Mouse (Mus musculus) intestine, embryonic 14.5 days (tissue): Measurements from ENCODE around the gene C1qtnf7. TPM values are rescaled to one million over a fixed set of nuclear protein-coding genes. Genes with fewer than 3 reads are reported as not detected.

ENCODE experiments used
- ATAC-seq: fragments of 200-750 bp; cut with Nextera tagmentation; replicated peaks from 2 replicates; pipeline ENCODE4 v1.8.0; 2017; ENCODE audit warnings: low read depth, moderate number of reproducible peaks, moderate TSS enrichment, moderate library complexity; ENCODE audit not compliant: low FRiP score, low TSS enrichment
- DNase-seq: peaks from one replicate; pipeline ENCODE4 v3.0.0-alpha.2; 2018; ENCODE audit warnings: low spot score
- H3K27ac ChIP-seq: fragments of 300-500 bp; sonication (generic); 2 replicates; pipeline ENCODE4 v1.5.1; 2014; ENCODE audit warnings: low read depth, mild to moderate bottlenecking, control low read depth
- H3K27me3 ChIP-seq: fragments of 300-500 bp; sonication (generic); replicated peaks from 2 replicates; pipeline ENCODE4 v1.6.1; 2014; ENCODE audit warnings: low read length, control low read depth; ENCODE audit not compliant: control insufficient read depth, insufficient read depth
- H3K36me3 ChIP-seq: fragments of 300-500 bp; sonication (generic); 2 replicates; pipeline ENCODE4 v1.6.1; 2014; ENCODE audit warnings: low read length, control low read depth; ENCODE audit not compliant: control insufficient read depth, insufficient read depth
- H3K4me1 ChIP-seq: fragments of 300-500 bp; sonication (generic); replicated peaks from 2 replicates; pipeline ENCODE4 v1.6.1; 2014; ENCODE audit warnings: low read length, control low read depth, mixed read lengths; ENCODE audit not compliant: control insufficient read depth, insufficient read depth
- H3K4me2 ChIP-seq: fragments of 300-500 bp; sonication (generic); 2 replicates; pipeline ENCODE4 v1.6.1; 2014; ENCODE audit warnings: low read length
- H3K4me3 ChIP-seq: fragments of 300-500 bp; sonication (generic); 2 replicates; pipeline ENCODE4 v1.5.1; 2014; ENCODE audit warnings: low read depth, low read length, control low read depth, mixed read lengths
- H3K9ac ChIP-seq: fragments of 300-500 bp; sonication (generic); 2 replicates; pipeline ENCODE4 v1.6.1; 2014; ENCODE audit warnings: mild to moderate bottlenecking, low read length
- H3K9me3 ChIP-seq: fragments of 300-500 bp; sonication (generic); 2 replicates; pipeline ENCODE4 v1.6.1; 2016; ENCODE audit warnings: low read length, control low read depth; ENCODE audit not compliant: control insufficient read depth
- WGBS: fragments of 180-500 bp; shearing (Covaris S2); extraction: QIAGEN DNeasy Blood & Tissue Kit; methylation state at CpG from one replicate; pipeline ENCODE4 v1.1.7; 2014; 5-methylcytosine and 5-hydroxymethylcytosine counted together
- polyA plus RNA-seq: library from polyadenylated mRNA; unstranded; fragments of >200 nt; fragmentation: Nextera tagmentation; extraction: Ambion mirVana; gene quantifications from 2 replicates; pipeline ENCODE4 v1.2.1, GENCODE M21; 2014

The C1qtnf7 gene
- polyA plus RNA-seq, 1 experiment from 2014 or later, result 6.7 TPM

- DNase-seq (no peak), ATAC-seq (no peak)
- no peaks in the 10 kb centered on the region for H3K27me3 ChIP-seq
- no peak overlapping the region for H3K4me2 ChIP-seq
- H3K4me3 ChIP-seq, result no peak overlapping the region
- no peak overlapping the region for H3K27ac ChIP-seq
- no peak overlapping the region for H3K9ac ChIP-seq
- WGBS, result 39% methylated on average over 6 of the region's 6 CpGs
- no peaks in the 10 kb centered on the region for H3K9me3 ChIP-seq
- peaks cover 6% of the 10 kb centered on the region; the same call in 1 of the 2 replicates for H3K4me1 ChIP-seq
- H3K36me3 ChIP-seq, result no peaks in the 10 kb centered on the region
These were observed 11.7 kb downstream of the C1qtnf7 start for GRCm38 (mm10) chr5:43526874-43527584.

- Histone ChIP-seq H3K27ac (no peak overlapping the region), H3K27me3 (no peaks in the 10 kb centered on the region), H3K4me2 (no peak overlapping the region), H3K4me1 (0 out of 2 replicates have a peak, but pooled peaks cover 6% of the 10 kb centered on the region), H3K9ac (no peak overlapping the region), H3K36me3 (no peaks in the 10 kb centered on the region), H3K9me3 (no peaks in the 10 kb centered on the region), H3K4me3 (no peak overlapping the region)
- no peak for DNase-seq
- ATAC-seq, result no peak
- WGBS, result 73% methylated on average over 3 of the region's 3 CpGs
These were observed 14.8 kb downstream of the C1qtnf7 start for GRCm38 (mm10) chr5:43530186-43530585.

- Histone ChIP-seq H3K4me3 (no peak overlapping the region), H3K27ac (no peak overlapping the region), H3K36me3 (no peaks in the 10 kb centered on the region), H3K27me3 (no peaks in the 10 kb centered on the region), H3K4me2 (no peak overlapping the region), H3K9ac (no peak overlapping the region), H3K4me1 (0 out of 2 replicates have a peak, but pooled peaks cover 6% of the 10 kb centered on the region), H3K9me3 (no peaks in the 10 kb centered on the region)
- DNase-seq (peak; percentile 10), ATAC-seq (no peak)
- WGBS, result 70% methylated on average over 1 of the region's 1 CpGs
These were observed 15.5 kb downstream of the C1qtnf7 start for GRCm38 (mm10) chr5:43530886-43531285.

GRCm38 (mm10) chr5:43538322-43539167 is 23.2 kb downstream of the C1qtnf7 start:
- Histone ChIP-seq H3K4me3 (no peak overlapping the region), H3K9me3 (no peaks in the 10 kb centered on the region), H3K4me1 (0 out of 2 replicates have a peak, but pooled peaks cover 7% of the 10 kb centered on the region), H3K9ac (no peak overlapping the region), H3K27me3 (no peaks in the 10 kb centered on the region), H3K27ac (peak overlapping the region; percentile 38; the same call in 1 of the 2 replicates), H3K36me3 (no peaks in the 10 kb centered on the region), H3K4me2 (no peak overlapping the region)
- 64% methylated on average over 14 of the region's 14 CpGs for WGBS
- ATAC-seq, result no peak
- DNase-seq, result no peak

GRCm38 (mm10) chr5:43539168-43539516 is 23.8 kb downstream of the C1qtnf7 start:
- DNase-seq (no peak), ATAC-seq (no peak)
- Histone ChIP-seq H3K9me3 (peaks cover under 1% of the 10 kb centered on the region; the same call in 1 of the 2 replicates), H3K4me1 (0 out of 2 replicates have a peak, but pooled peaks cover 7% of the 10 kb centered on the region), H3K36me3 (no peaks in the 10 kb centered on the region), H3K4me2 (no peak overlapping the region), H3K27me3 (no peaks in the 10 kb centered on the region), H3K4me3 (no peak overlapping the region), H3K27ac (no peak overlapping the region), H3K9ac (no peak overlapping the region)
- 33% methylated on average over 3 of the region's 3 CpGs for WGBS

GRCm38 (mm10) chr5:43539871-43540270 is 24.5 kb downstream of the C1qtnf7 start:
- Histone ChIP-seq H3K4me1 (0 out of 2 replicates have a peak, but pooled peaks cover 7% of the 10 kb centered on the region), H3K36me3 (no peaks in the 10 kb centered on the region), H3K27ac (no peak overlapping the region), H3K9ac (no peak overlapping the region), H3K4me3 (no peak overlapping the region), H3K27me3 (no peaks in the 10 kb centered on the region), H3K4me2 (no peak overlapping the region), H3K9me3 (peaks cover 5% of the 10 kb centered on the region; the same call in 1 of the 2 replicates)
- no peak for DNase-seq
- no peak for ATAC-seq

GRCm38 (mm10) chr5:43541492-43541891 is 26.2 kb downstream of the C1qtnf7 start:
- Histone ChIP-seq H3K36me3 (no peaks in the 10 kb centered on the region), H3K4me1 (0 out of 2 replicates have a peak, but pooled peaks cover 7% of the 10 kb centered on the region), H3K4me3 (no peak overlapping the region), H3K9me3 (peaks cover 5% of the 10 kb centered on the region; the same call in 1 of the 2 replicates), H3K27me3 (no peaks in the 10 kb centered on the region), H3K9ac (no peak overlapping the region), H3K27ac (no peak overlapping the region), H3K4me2 (no peak overlapping the region)
- DNase-seq (no peak), ATAC-seq (no peak)
- WGBS, result 83% methylated on average over 5 of the region's 5 CpGs

- Histone ChIP-seq H3K27me3 (no peaks in the 10 kb centered on the region), H3K4me2 (no peak overlapping the region), H3K27ac (no peak overlapping the region), H3K4me1 (0 out of 2 replicates have a peak, but pooled peaks cover 7% of the 10 kb centered on the region), H3K9ac (no peak overlapping the region), H3K36me3 (no peaks in the 10 kb centered on the region), H3K4me3 (no peak overlapping the region), H3K9me3 (peaks cover 5% of the 10 kb centered on the region; the same call in 1 of the 2 replicates)
- DNase-seq (no peak), ATAC-seq (no peak)
- 30% methylated on average over 7 of the region's 7 CpGs for WGBS
These were observed 27.0 kb downstream of the C1qtnf7 start for GRCm38 (mm10) chr5:43542246-43542845.
